Mouse (Mus musculus): ENCODE data around the gene Gm21188. TPM values are rescaled to one million over a fixed set of nuclear protein-coding genes. Genes with fewer than 3 reads are reported as not detected.
"Not testable (repeated sequence)": the region's sequence is repeated elsewhere in the genome, so short reads cannot be mapped to it uniquely, and the experiment has no call there.

Gene Gm21188
- polyA plus RNA-seq, 1 experiment, result 3.9 TPM

GRCm38 (mm10) chr13:120026373-120026772 lies 25.6 kb downstream of the Gm21188 start:
- H3K27ac ChIP-seq (ENCODE audit: insufficient read depth, low read length); DNase-seq (ENCODE audit: low read depth in 1 of 2, low spot score in 2 of 2); H3K4me3 ChIP-seq (ENCODE audit: extremely low read depth, insufficient read depth, insufficient read length); H3K36me3 ChIP-seq (ENCODE audit: control insufficient read depth, insufficient read depth, low read length); H3K4me1 ChIP-seq (ENCODE audit: control insufficient read depth, insufficient read depth, insufficient read length); H3K27me3 ChIP-seq (ENCODE audit: control insufficient read depth, insufficient read depth, low read length): not testable (repeated sequence)
- WGBS, result 32% methylated on average over 3 of the region's 13 CpGs

DNA sequence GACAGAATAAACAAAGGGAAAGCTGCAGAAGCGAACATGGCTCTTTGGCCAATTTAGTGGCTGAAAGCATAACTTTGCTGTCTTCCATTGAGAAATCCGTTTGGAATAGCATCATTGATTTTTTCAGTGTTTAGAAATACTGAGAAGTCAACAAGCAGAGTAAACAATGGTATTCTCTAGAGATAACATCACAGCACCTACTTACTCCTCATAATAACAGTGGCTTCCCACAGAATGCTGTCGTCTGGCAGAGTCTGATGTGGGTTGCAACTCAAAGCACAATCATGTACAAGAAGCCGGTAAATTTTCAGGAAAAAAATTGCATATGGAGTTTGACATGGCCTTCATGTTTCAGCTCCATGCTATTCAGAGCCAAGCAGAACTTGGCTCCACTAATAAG lies 26.4 kb downstream of the Gm21188 start:
- WGBS, result 21% methylated on average over 4 of the region's 4 CpGs
- H3K36me3 ChIP-seq (ENCODE audit: control insufficient read depth, insufficient read depth, low read length); DNase-seq (ENCODE audit: low read depth in 1 of 2, low spot score in 2 of 2); H3K27me3 ChIP-seq (ENCODE audit: control insufficient read depth, insufficient read depth, low read length); H3K4me3 ChIP-seq (ENCODE audit: extremely low read depth, insufficient read depth, insufficient read length); H3K4me1 ChIP-seq (ENCODE audit: control insufficient read depth, insufficient read depth, insufficient read length); H3K27ac ChIP-seq (ENCODE audit: insufficient read depth, low read length): not testable (repeated sequence)

GRCm38 (mm10) chr13:120025004-120025403 lies 27.0 kb downstream of the Gm21188 start:
- not testable (repeated sequence) for H3K27me3 ChIP-seq (ENCODE audit: control insufficient read depth, insufficient read depth, low read length); H3K4me3 ChIP-seq (ENCODE audit: extremely low read depth, insufficient read depth, insufficient read length); H3K27ac ChIP-seq (ENCODE audit: insufficient read depth, low read length); H3K4me1 ChIP-seq (ENCODE audit: control insufficient read depth, insufficient read depth, insufficient read length); DNase-seq (ENCODE audit: low read depth in 1 of 2, low spot score in 2 of 2); H3K36me3 ChIP-seq (ENCODE audit: control insufficient read depth, insufficient read depth, low read length)
- 13% methylated on average over 21 of the region's 21 CpGs for WGBS

GRCm38 (mm10) chr13:120024581-120024980 lies 27.4 kb downstream of the Gm21188 start:
- not testable (repeated sequence) for H3K4me3 ChIP-seq (ENCODE audit: extremely low read depth, insufficient read depth, insufficient read length); H3K4me1 ChIP-seq (ENCODE audit: control insufficient read depth, insufficient read depth, insufficient read length); DNase-seq (ENCODE audit: low read depth in 1 of 2, low spot score in 2 of 2); H3K27ac ChIP-seq (ENCODE audit: insufficient read depth, low read length); H3K27me3 ChIP-seq (ENCODE audit: control insufficient read depth, insufficient read depth, low read length); H3K36me3 ChIP-seq (ENCODE audit: control insufficient read depth, insufficient read depth, low read length)
- 22% methylated on average over 9 of the region's 9 CpGs for WGBS

DNA sequence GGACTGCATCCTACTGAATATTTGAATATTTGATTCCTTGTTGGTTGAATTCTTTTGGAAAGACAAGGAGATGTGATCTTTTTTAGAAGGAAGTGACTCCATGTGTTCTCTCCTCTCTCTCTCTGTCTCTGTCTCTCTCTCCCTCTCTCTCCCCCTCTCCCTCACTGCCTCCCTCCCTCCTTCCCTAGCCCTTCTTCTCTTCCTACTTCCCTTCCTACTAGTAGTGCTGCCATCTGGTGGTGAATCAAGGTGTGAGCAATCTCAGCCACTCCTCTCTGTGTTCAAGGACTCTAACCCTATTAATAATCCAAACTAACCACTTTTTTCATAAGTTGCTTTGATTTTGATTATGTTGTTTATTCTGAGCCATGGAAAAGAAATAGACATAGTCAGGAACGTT lies 30.5 kb downstream of the Gm21188 start:
- no CpG with 5 or more reads among the region's 1 CpGs for WGBS
- not testable (repeated sequence) for H3K36me3 ChIP-seq (ENCODE audit: control insufficient read depth, insufficient read depth, low read length); DNase-seq (ENCODE audit: low read depth in 1 of 2, low spot score in 2 of 2); H3K4me3 ChIP-seq (ENCODE audit: extremely low read depth, insufficient read depth, insufficient read length); H3K27ac ChIP-seq (ENCODE audit: insufficient read depth, low read length); H3K4me1 ChIP-seq (ENCODE audit: control insufficient read depth, insufficient read depth, insufficient read length); H3K27me3 ChIP-seq (ENCODE audit: control insufficient read depth, insufficient read depth, low read length)

- not testable (repeated sequence) for H3K27ac ChIP-seq (ENCODE audit: insufficient read depth, low read length); H3K36me3 ChIP-seq (ENCODE audit: control insufficient read depth, insufficient read depth, low read length); H3K27me3 ChIP-seq (ENCODE audit: control insufficient read depth, insufficient read depth, low read length); H3K4me1 ChIP-seq (ENCODE audit: control insufficient read depth, insufficient read depth, insufficient read length); H3K4me3 ChIP-seq (ENCODE audit: extremely low read depth, insufficient read depth, insufficient read length); DNase-seq (ENCODE audit: low read depth in 1 of 2, low spot score in 2 of 2)
- 12% methylated on average over 8 of the region's 32 CpGs for WGBS
Measured at GRCm38 (mm10) chr13:120015348-120016007, 36.5 kb downstream of the Gm21188 start.

- not testable (repeated sequence) for H3K27ac ChIP-seq (ENCODE audit: insufficient read depth, low read length); H3K36me3 ChIP-seq (ENCODE audit: control insufficient read depth, insufficient read depth, low read length); H3K4me3 ChIP-seq (ENCODE audit: extremely low read depth, insufficient read depth, insufficient read length); DNase-seq (ENCODE audit: low read depth in 1 of 2, low spot score in 2 of 2); H3K4me1 ChIP-seq (ENCODE audit: control insufficient read depth, insufficient read depth, insufficient read length); H3K27me3 ChIP-seq (ENCODE audit: control insufficient read depth, insufficient read depth, low read length)
- no CpG with 5 or more reads among the region's 2 CpGs for WGBS
Measured at GRCm38 (mm10) chr13:120013962-120014361, 38.0 kb downstream of the Gm21188 start.

- H3K36me3 ChIP-seq (ENCODE audit: control insufficient read depth, insufficient read depth, low read length); H3K27me3 ChIP-seq (ENCODE audit: control insufficient read depth, insufficient read depth, low read length); DNase-seq (ENCODE audit: low read depth in 1 of 2, low spot score in 2 of 2); H3K4me1 ChIP-seq (ENCODE audit: control insufficient read depth, insufficient read depth, insufficient read length); H3K27ac ChIP-seq (ENCODE audit: insufficient read depth, low read length); H3K4me3 ChIP-seq (ENCODE audit: extremely low read depth, insufficient read depth, insufficient read length): not testable (repeated sequence)
- no CpG with 5 or more reads among the region's 5 CpGs for WGBS
Measured at GRCm38 (mm10) chr13:120013544-120013943, 38.5 kb downstream of the Gm21188 start.

DNA sequence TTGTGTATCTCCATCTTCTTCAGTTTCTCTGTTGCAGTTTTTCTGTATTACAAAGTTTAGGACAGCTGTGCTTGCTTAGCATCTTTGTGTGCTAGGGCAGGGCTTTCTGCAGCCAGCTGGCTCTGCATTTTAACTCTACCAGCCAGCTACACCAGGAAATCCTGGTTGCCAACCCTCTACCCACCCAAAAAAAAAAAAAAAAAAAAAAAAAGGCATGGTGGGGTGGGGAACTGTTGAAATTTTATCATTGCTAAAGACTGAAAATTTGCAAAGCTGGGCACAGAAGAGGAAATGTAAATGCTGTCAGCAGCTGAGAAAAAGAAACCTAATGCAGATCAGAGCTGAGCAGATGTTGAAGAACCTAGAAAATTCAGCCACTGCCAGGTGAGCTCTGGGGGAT lies 41.9 kb downstream of the Gm21188 start:
- H3K4me1 ChIP-seq (ENCODE audit: control insufficient read depth, insufficient read depth, insufficient read length); DNase-seq (ENCODE audit: low read depth in 1 of 2, low spot score in 2 of 2); H3K4me3 ChIP-seq (ENCODE audit: extremely low read depth, insufficient read depth, insufficient read length); H3K36me3 ChIP-seq (ENCODE audit: control insufficient read depth, insufficient read depth, low read length); H3K27ac ChIP-seq (ENCODE audit: insufficient read depth, low read length); H3K27me3 ChIP-seq (ENCODE audit: control insufficient read depth, insufficient read depth, low read length): not testable (repeated sequence)

DNA sequence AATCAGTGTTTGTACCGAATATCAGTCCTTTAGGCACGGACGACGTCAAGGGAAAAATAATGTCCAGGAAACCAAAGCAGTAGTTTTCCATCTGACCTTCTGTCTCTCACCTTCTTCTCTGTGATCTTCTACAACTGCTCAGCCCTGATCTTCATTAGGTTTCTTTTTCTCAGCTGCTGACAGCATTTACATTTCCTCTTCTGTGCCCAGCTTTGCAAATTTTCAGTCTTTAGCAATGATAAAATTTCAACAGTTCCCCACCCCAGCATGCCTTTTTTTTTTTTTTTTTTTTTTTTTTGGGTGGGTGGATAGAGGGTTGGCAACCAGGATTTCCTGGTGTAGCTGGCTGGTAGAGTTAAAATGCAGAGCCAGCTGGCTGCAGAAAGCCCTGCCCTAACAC lies 52.8 kb downstream of the Gm21188 start:
- not testable (repeated sequence) for H3K27me3 ChIP-seq (ENCODE audit: control insufficient read depth, insufficient read depth, low read length); H3K27ac ChIP-seq (ENCODE audit: insufficient read depth, low read length); H3K4me1 ChIP-seq (ENCODE audit: control insufficient read depth, insufficient read depth, insufficient read length); H3K36me3 ChIP-seq (ENCODE audit: control insufficient read depth, insufficient read depth, low read length); DNase-seq (ENCODE audit: low read depth in 1 of 2, low spot score in 2 of 2); H3K4me3 ChIP-seq (ENCODE audit: extremely low read depth, insufficient read depth, insufficient read length)
- WGBS, result no CpG with 5 or more reads among the region's 4 CpGs

GRCm38 (mm10) chr13:119998442-119999086 lies 53.4 kb downstream of the Gm21188 start:
- H3K27me3 ChIP-seq (ENCODE audit: control insufficient read depth, insufficient read depth, low read length); DNase-seq (ENCODE audit: low read depth in 1 of 2, low spot score in 2 of 2); H3K36me3 ChIP-seq (ENCODE audit: control insufficient read depth, insufficient read depth, low read length); H3K27ac ChIP-seq (ENCODE audit: insufficient read depth, low read length); H3K4me3 ChIP-seq (ENCODE audit: extremely low read depth, insufficient read depth, insufficient read length); H3K4me1 ChIP-seq (ENCODE audit: control insufficient read depth, insufficient read depth, insufficient read length): not testable (repeated sequence)
- WGBS, result no CpG with 5 or more reads among the region's 22 CpGs

All from spleen, adult 2 months (tissue).